Mouse (Mus musculus): ENCODE data around the gene Sgpl1. TPM values are rescaled to one million over a fixed set of nuclear protein-coding genes. Genes with fewer than 3 reads are reported as not detected.

Sgpl1 gene
- 10 to 100 TPM in 1 of 2 experiments, 1 to 10 TPM in 1; 8.2 to 44.7 TPM for polyA plus RNA-seq (2012; fragmentation: generic; extraction: Trizol)

DNA sequence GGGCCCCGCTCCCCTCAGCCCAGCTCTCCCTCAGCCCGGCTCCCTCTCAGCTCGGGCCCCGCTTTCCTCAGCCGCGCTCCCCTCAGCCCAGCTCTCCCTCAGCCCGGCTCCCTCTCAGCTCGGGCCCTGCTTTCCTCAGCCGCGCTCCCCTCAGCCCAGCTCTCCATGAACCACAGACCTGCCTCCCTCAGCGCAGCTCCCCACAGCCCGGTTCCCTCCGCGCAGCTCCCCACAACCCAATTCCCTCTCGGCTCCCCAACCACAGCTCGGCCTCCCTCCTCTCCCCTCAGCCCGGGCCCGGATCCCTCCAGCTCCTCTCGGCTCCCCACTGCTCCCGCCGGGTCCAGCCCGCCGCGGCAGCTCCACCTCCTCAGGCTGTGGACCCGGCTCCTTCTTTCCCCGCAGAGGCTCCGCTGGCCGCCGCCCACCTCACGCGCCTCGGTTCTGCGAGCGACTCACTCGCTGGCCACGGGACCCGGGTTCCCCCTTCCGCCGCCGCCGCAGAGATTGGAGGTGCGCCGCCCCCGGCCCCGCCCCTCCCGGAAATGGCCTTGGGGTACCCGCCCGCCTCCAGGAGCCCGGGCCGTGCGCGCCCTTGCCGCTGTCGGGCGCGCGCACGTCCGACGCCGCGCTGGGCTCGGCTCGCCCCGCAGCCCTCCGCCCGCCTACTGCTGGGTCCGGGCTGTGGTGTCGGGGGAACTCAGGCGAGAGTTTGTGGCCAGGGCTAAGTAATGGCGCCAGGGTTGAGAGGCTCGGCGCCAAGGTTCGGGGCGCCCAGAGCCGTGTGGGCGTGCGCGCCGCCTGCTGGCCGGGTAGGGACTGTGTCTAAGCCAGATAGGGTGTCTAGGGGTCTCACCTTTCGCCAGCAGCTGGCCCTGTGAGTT, at the start of gene Sgpl1:
Gene Sgpl1 (minus strand): TSS at position 547 of the 884 bp plus-strand sequence.

DNA sequence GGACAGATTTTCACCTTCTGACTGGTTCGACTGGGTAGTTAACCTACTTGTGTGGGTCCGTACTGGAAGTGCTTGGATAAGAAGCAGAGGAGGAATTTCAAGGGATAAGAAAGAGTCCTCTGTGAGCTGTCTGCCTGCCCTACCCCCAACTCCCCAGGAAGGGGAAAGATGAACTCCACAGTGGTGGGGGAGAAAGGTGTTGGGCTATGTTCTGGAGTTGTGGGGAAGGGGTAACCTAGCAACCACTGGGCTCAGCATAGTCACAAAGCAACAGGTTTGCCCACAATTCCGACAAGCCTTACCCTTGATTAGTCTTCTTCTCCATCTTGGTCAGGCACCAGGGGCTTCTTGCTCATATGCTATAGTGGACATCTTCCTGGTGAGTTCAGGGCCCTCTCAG, 24.2 kb upstream of the Sgpl1 start, which contains the start of gene Tbata:
Gene Tbata (plus strand): TSS at position 301 of the 400 bp plus-strand sequence.

DNA sequence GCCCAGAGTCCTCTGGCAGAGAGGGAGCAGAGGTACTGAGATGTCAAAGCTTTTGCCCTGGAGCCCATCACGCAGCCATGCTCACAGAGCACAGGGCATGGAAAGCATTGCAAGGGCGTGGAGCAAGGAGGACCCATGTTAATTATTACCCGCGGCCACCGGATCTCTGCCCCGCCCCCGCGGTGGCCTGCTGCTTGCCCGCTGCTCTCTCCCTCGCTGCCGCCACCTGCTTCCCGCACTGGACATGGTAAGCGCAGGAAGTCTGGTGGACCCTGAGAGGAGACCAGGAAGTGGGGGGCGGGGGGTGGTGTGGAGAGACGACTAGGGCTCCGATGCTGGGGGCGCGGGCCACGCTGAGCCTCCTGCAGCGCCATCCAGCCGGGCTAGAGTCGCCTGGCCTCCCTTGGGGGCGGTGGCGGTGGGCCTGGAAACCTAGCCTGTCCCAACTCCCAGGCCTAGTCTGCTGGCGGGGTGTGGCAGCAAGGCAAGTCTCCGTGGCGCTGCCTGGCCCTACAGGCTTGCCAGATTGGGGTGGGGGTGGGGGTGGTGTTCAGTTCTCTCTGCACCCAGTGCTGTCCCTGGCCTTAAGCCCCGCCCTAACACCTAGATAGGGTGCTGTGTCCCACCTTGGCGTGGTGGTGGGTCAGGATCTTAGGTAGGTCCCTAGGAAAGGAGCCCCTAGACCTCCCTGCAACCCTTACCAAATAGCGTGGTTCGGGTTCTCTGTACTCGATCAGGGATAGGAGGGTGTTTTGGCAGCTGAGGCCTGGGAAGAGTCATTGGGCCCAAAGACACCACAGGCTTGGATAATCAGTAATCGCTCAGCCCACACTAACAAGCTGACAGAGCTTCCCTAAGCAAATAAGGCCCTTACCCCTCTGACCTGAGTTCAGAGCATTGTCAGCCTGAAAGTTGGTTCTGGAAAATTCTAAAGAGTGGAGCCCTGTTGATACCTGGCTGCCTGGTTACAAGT, 58.0 kb downstream of the Sgpl1 start, which contains the start of gene Pcbd1:
Gene Pcbd1 (plus strand): TSS at position 162 of the 973 bp plus-strand sequence.

Other genes starting within 250 kb of the Sgpl1 start
- gene Pcbd1, start 58.4 kb downstream of the Sgpl1 start, polyA plus RNA-seq (2012; fragmentation: generic; extraction: Trizol): under 1 TPM in 1 of 2 experiments, not detected in 1; 0.06 TPM
- gene Tbata, start 24.3 kb upstream of the Sgpl1 start, polyA plus RNA-seq (2012; fragmentation: generic; extraction: Trizol): under 1 TPM; 0.04 to 0.09 TPM
- 10 to 100 TPM in 1 of 2 experiments, 1 to 10 TPM in 1; 1.9 to 18.4 TPM for gene Adamts14, start 125.7 kb upstream of the Sgpl1 start, polyA plus RNA-seq (2012; fragmentation: generic; extraction: Trizol)
- not detected for gene Prf1, start 150.1 kb upstream of the Sgpl1 start, polyA plus RNA-seq (2012; fragmentation: generic; extraction: Trizol)
- 10 to 100 TPM in 1 of 2 experiments, 1 to 10 TPM in 1; 4.8 to 10.1 TPM for gene Pald1, start 235.8 kb upstream of the Sgpl1 start, polyA plus RNA-seq (2012; fragmentation: generic; extraction: Trizol)

All from C3H10T1/2 (cell line).